Mouse (Mus musculus): ENCODE results near the gene Ndfip2.

Ndfip2 gene

DNA sequence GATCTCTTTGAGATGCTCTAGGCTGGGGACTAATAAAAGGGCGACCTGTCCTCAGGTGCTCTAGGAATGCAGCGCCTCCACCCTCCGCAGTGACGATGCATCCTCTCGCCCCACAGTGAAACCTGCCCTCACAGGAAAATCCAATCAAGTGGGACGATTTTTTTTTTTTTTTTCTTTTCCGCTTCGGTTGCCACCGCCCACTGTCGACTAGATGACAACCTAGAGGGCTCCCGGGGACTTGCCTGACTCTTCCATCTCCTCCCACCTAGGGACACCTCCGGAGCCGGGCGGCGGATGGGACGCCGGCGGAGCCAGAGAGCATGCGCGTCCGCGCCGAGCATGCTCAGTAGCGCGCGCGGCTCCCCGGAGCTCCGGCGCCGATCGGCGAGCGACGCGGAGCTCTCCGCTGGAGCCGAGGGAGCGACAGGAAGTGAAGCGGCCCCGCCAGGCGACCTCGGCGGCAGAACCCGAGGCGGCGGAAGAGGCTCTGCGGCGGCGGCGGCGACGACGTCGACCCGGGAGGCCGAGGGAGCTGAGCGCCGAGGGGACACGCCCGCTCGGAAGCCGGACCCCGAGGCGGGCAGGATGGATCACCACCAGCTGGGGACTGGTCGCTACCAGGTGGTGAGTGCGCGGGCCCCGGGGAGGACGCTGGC, at the start of gene Ndfip2:
Gene Ndfip2 (plus strand): TSS at position 195 of the 656 bp plus-strand sequence.
- DNase-seq (ENCODE audit: low spot score), result peak; percentile 86

GRCm38 (mm10) chr14:105219525-105220376, 38.6 kb upstream of the Ndfip2 start:
- DNase-seq (ENCODE audit: low spot score), result no peak

- peak; percentile 3 for DNase-seq (ENCODE audit: low spot score)
Observed at GRCm38 (mm10) chr14:105222240-105222639, 36.1 kb upstream of the Ndfip2 start.

DNA sequence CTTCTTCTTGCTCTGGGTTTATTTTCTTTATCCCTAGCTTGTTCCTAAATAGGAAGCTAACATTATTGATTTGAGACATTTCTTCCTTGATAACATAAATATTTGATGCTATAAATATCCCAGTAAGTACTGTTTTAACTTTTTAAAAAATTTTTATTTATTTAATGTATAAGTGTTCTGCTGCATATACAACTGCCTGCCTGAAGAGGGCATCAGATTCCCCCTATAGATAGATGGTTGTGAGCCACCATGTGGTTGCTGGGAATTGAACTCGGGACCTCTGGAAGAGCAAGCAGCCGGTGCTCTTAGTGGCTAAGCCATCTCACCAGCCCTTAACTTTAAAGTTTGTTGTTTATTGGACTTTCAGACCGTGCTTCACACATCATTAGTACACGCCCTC, 32.6 kb upstream of the Ndfip2 start:
- DNase-seq (ENCODE audit: low spot score), result no peak

DNA sequence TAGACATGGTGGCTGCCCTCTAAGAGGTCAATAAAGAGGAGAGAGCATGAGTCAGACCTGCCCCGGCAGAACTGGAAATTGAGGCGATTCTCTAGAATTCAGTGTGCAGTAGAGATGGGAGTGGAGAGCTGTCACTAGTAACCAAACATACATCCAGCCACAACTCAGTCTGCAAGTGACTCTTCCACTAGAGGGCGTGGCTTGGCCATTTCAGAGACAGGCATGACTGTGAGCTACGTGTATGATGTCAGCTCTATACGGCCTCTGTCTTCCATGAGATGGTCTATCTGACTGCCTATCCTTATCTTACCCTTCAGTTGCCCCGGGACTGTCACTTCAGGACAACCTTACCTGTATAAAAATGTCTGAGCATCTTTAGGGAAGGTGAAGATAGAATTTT, 26.0 kb upstream of the Ndfip2 start:
- peak; percentile 50 for DNase-seq (ENCODE audit: low spot score)

GRCm38 (mm10) chr14:105236596-105236995, 21.8 kb upstream of the Ndfip2 start:
- DNase-seq (ENCODE audit: low spot score), result no peak

GRCm38 (mm10) chr14:105237736-105238135, 20.6 kb upstream of the Ndfip2 start:
- no peak for DNase-seq (ENCODE audit: low spot score)

DNA sequence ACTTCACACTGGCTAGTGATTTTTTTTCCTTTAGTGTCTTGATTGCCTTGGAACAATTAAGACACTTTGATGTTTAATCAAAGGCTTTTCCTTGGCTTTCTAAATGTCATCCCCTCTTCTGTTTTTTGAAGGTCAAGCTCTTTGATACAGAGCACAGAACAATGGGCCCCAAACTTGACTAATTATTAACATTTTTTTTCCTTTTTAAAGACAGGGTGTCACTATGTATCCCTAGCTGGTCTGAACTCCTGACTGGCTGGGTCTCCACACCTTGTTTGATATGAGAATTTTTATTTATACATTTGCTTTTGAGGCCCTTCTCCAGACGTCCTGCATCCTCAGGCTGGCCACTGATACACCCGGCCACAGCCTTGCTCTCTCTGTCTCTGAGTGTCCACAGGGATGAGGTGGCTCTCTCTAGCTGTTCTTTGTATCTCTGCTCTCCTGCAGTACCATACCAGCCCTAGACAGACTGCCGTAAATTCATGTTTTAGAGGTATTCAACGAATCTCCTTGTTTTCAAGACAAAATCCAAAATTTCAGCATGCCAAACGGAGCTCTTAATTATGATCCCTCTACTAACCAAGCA, 19.8 kb upstream of the Ndfip2 start:
- DNase-seq (ENCODE audit: low spot score), result no peak

GRCm38 (mm10) chr14:105240120-105240519, 18.3 kb upstream of the Ndfip2 start:
- no peak for DNase-seq (ENCODE audit: low spot score)

DNA sequence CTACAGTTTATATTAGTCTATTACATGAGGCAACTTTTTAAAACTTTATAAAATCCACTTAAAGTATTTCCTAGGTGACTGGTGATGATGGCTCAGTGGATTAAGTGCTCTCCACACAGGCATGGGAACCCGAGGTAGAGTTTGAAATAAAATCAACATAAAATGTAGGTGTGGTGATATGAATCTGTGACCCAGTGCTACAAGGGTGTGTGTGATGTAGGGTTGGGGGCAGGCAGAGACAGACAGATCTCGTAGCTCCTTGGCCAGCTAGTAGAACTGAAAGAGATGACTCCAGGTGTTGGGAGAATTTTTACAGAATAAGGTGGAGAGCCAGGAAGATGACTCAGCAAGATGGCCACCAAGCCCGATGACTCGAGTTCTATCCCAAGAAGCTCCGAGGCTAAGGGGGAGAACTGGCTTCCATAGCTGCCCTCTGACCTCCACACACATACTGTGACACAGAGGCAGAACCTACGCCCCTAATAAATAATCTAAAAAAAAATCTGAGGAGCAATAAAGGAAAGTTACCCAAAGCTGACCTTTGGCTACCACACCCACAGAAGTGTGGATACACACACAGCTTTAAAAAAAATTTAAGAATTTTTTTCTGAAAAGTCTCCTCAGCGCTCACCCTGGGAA, 14.4 kb upstream of the Ndfip2 start:
- DNase-seq (ENCODE audit: low spot score), result no peak

DNA sequence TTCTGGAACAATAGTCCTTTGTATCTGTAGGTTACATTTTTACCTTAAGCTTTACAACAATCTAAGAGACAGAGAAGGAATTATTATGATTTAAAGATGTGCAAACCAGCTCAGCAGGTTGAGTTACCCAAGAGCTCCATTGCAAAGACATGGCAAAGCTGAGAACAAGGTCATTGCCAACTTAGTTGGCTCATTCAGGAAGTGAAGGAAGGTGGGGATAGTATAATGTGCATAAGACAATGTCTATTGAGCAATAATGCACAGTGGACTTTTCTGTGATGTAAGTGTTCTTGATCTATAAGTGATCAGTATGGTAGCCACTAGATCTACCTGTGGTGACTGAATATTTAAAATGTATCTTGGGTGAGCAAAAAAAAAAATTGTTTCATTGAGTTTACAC, 7.3 kb upstream of the Ndfip2 start:
- no peak for DNase-seq (ENCODE audit: low spot score)

DNA sequence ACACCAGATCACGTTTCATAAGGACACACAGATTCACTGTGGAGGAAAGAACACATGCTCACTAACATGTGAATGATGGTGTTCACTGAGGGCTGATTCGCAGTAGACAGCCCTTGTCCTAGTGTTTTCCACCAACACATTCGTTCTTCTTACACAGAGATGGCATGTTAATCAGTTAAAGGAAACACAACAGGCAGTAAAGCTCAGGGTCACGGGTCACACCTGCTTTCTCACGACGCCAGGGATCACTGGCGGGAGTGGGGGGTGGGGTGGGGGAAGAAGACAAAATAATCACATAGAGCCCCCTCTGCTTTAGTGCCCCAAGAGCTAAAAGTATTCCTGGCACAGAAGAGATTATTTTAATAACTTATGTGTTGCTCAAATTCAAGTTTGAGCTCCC, 5.1 kb upstream of the Ndfip2 start:
- DNase-seq (ENCODE audit: low spot score), result no peak

- no peak for DNase-seq (ENCODE audit: low spot score)
Observed at GRCm38 (mm10) chr14:105254401-105254800, 4.0 kb upstream of the Ndfip2 start.

- DNase-seq (ENCODE audit: low spot score), result no peak
Observed at GRCm38 (mm10) chr14:105255620-105256019, 2.8 kb upstream of the Ndfip2 start.

DNA sequence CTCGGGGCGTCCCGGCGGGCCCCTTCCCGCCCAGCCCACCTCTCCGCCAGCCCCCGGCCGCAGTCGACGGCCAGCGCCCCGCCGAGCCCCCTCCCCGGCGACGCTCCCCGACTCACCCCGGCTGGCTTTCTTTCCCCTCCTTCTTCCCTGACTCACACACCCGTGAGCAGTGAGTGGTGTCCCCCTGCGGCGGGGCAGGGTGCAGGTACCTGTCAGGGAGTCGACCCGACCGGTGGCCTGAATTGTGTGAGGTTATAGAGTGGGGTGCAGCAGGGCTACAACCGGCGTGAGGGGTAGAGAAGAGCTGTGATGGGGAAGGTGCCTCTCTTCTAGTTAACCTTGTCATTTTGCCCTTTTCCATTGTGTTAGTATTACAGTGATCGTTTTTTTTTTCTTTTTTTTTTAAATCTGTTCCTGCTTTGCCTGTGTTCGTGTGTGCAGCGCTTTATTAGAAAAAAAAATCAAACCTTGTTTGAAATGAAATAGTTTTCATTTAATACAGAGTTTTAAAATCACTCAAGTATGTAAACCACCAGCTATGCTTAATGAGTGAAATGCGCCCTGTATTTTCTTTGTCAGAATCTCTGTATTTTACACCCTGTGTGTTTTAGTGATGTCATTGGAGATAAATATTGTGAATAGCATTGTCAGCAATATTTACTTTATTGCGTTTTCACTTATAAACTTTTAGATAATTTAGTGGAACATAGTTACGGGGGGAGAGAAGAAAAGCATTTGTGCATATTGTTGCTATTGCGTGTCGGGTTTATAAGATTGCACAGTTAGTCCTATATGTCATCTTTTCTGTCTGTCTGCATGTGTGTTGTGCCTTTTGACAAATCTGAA, 885 bp downstream of the Ndfip2 start:
- no peak for DNase-seq (ENCODE audit: low spot score)

GRCm38 (mm10) chr14:105262923-105263322, 4.5 kb downstream of the Ndfip2 start:
- DNase-seq (ENCODE audit: low spot score), result no peak

DNA sequence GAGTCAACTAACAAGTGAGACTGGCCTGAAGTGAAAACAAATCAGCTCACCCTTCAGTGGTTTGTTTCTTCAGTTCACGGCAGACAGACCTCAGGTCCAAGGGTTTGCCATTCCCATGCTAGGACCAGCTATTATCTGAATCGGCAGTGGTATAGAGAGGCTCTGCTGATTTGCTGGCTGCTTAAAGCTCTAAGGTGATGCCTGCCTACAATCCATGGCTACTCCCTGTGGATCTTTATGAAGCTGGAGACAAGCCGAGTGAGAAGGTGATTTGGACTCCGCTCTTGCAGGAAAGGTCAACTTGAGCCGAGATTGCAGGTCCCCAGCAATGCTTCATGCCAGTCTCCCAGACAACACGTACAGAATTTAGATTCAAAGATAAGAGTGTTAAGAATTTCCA, 8.7 kb downstream of the Ndfip2 start:
- DNase-seq (ENCODE audit: low spot score), result no peak

- no peak for DNase-seq (ENCODE audit: low spot score)
Observed at GRCm38 (mm10) chr14:105272030-105272429, 13.7 kb downstream of the Ndfip2 start.

DNA sequence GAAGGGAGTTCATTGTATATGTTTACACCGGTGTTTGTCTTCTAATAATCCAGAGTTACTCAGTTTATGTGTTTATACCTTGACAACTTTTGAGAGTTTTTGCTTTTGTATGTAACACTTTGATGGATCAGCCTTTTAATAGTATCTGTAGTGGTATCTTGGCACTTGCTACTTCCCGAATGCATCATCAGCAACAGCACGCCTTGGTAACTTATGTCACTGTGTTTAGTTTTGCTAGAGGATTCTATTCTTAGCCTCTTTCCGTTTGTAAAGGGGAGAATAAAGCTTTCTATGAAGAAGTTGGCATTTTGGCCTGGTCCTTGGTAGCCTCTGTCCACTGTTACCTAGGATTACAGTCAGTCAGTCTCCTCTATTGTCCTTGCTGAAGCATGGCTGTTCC, 14.2 kb downstream of the Ndfip2 start:
- no peak for DNase-seq (ENCODE audit: low spot score)

DNA sequence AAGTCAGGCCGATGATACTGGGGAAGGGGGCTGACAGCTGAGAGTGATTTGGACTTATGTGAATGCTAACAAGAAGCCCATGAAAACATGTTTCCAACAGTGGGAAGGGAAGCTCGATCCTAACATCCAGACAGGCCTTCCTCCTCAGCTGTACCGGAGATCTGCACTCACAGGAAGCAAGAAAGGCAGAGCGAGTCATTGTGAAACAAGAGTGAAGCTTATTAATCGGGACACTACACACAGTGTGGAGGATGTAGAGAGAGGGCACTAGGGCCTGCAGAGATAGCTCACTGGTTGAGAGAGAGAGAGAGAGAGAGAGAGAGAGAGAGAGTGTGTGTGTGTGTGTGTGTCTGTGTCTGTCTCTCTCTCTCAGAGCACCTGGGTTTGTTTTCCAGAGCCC, 16.8 kb downstream of the Ndfip2 start:
- no peak for DNase-seq (ENCODE audit: low spot score)

- DNase-seq (ENCODE audit: low spot score), result no peak
Observed at GRCm38 (mm10) chr14:105277277-105277676, 18.9 kb downstream of the Ndfip2 start.

GRCm38 (mm10) chr14:105284062-105284461, 25.7 kb downstream of the Ndfip2 start:
- no peak for DNase-seq (ENCODE audit: low spot score)

Data from retina, embryonic 14.5 days (tissue).